Comparison of ENCODE assay signal across 17 mouse cellular contexts in genomic region chr10:12718386-12718785, GRCm38 (mm10).
A peak's percentile ranks its signal among the peaks of the same experiment; 100 is the strongest.
DNase-seq lines count a peak whose midpoint lies in the region.
"Had no signal": no experiment of that assay in that cellular context is flagged by ENCODE, and none has a peak within 500 bp of the region (broad histone marks: within the 10 kb centered on the region; RNA-seq: fewer than 3 reads in every experiment).

No protein-coding gene starts in this region.

- DNase-seq in heart, adult 11 months = peak; percentile 82
- no peak for DNase-seq in heart, postnatal 36 days
- DNase-seq in brain, adult 2 months (ENCODE audit: low read depth, low spot score) = peak; percentile 76
- DNase-seq in cerebellum, adult 8-10 months = peak; percentile 62
- DNase-seq in cerebellum, postnatal 36 days = peak; percentile 54 to 63
- DNase-seq in spleen, adult 18-20 months = no peak
- no peak for DNase-seq in right cerebral cortex, postnatal 25 days
- no peak for DNase-seq in kidney, postnatal 36 days
- DNase-seq: adrenal gland, postnatal 25 days; gastrocnemius, postnatal 25 days; heart, adult 18-20 months; kidney, adult 8-10 months; layer of hippocampus, adult 9-11 months; liver, embryonic 13.5 days; lung, adult 18-20 months; lung, postnatal 4 days; thymus, adult 2 months had no signal

- intact Hi-C loops in heart, postnatal 36 days (cut with DNase I) = no loop called here

Comparison
In these comparisons a context has a peak if more than half of its experiments do, and no peak if none do; other contexts are left out.
1. DNase-seq: peak in heart, adult 11 months (single experiment), brain, adult 2 months (single experiment), cerebellum, adult 8-10 months (single experiment) and cerebellum, postnatal 36 days (2 of 2); none in heart, postnatal 36 days (0 of 2), spleen, adult 18-20 months (0 of 2), right cerebral cortex, postnatal 25 days (single experiment) and kidney, postnatal 36 days (0 of 2).